ENCODE assay signal across 9 mouse cellular contexts in the genomic region with DNA sequence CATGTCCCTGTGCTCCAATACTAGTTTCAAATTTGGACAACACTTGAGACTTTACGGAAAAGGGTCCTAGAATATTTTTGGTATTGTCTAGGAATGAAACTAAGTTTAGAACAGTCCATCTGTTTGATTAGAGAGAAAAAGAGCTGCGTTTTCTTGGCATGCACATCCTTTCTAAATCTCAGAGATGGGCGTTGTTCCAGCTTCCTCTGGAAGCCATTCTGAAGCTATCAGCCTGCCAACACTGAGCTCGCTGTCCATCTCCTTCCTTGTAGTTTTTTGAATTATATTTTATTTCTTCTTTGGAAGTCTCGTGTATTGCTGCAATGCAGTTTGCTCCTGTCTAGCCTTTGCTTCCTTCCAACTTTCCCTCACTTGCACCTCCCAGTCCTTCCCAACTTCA. TPM values are rescaled to one million over a fixed set of nuclear protein-coding genes. Genes with fewer than 3 reads are reported as not detected.
DNase-seq lines count a peak whose midpoint lies in the region; ATAC-seq and TF ChIP-seq lines count a peak whose summit lies in the region.
"Had no signal": no experiment of that assay in that cellular context is flagged by ENCODE, and none has a peak within 500 bp of the region (broad histone marks: within the 10 kb centered on the region; RNA-seq: fewer than 3 reads in every experiment).

No protein-coding gene starts in this region.

- no peak overlapping the region for H3K9ac ChIP-seq in kidney, embryonic 16.5 days (replicated peaks; ENCODE audit: low read length)
- H3K9ac ChIP-seq in heart, embryonic 12.5 days: no peak overlapping the region
- no peak overlapping the region for H3K9ac ChIP-seq in limb, embryonic 15.5 days
- H3K9ac ChIP-seq: liver, embryonic 13.5 days had no signal

- H3K36me3 ChIP-seq in kidney, adult 2 months (ENCODE audit: control insufficient read depth, insufficient read depth, low read length): no peaks in the 10 kb centered on the region
- no peaks in the 10 kb centered on the region for H3K36me3 ChIP-seq in kidney, embryonic 16.5 days (ENCODE audit: insufficient read depth, low read length)
- no peaks in the 10 kb centered on the region for H3K36me3 ChIP-seq in heart, embryonic 12.5 days
- H3K36me3 ChIP-seq in limb, embryonic 15.5 days: no peaks in the 10 kb centered on the region
- H3K36me3 ChIP-seq: liver, embryonic 13.5 days had no signal

- no peaks in the 10 kb centered on the region for H3K4me1 ChIP-seq in kidney, adult 2 months (ENCODE audit: control insufficient read depth, insufficient read depth, low read length)
- no peaks in the 10 kb centered on the region; the same call in 1 of the 2 replicates for H3K4me1 ChIP-seq in kidney, embryonic 16.5 days (ENCODE audit: insufficient read depth, low read length)
- peaks cover 34% of the 10 kb centered on the region for H3K4me1 ChIP-seq in heart, embryonic 12.5 days (replicated peaks)
- H3K4me1 ChIP-seq in limb, embryonic 15.5 days: peaks cover 12% of the 10 kb centered on the region
- H3K4me1 ChIP-seq: liver, embryonic 13.5 days had no signal

- DNase-seq in kidney, adult 2 months: peak; percentile 62
- peak; percentile 73 to 75 for DNase-seq in cerebellum, adult 18-20 months
- no peak for DNase-seq in natural killer cell, adult 2 months (ENCODE audit: low spot score in 2 of 2)
- DNase-seq: liver, embryonic 13.5 days had no signal

- H3K4me2 ChIP-seq in kidney, embryonic 16.5 days (replicated peaks; ENCODE audit: low read depth, low read length): no peak overlapping the region
- 0 out of 2 replicates have a peak overlapping the region, but pooled peaks have one; percentile 2 for H3K4me2 ChIP-seq in heart, embryonic 12.5 days
- H3K4me2 ChIP-seq in limb, embryonic 15.5 days: no peak overlapping the region
- H3K4me2 ChIP-seq: liver, embryonic 13.5 days had no signal

- no peaks in the 10 kb centered on the region for H3K27me3 ChIP-seq in kidney, adult 2 months (replicated peaks; ENCODE audit: control insufficient read depth, insufficient read depth, low read length)
- H3K27me3 ChIP-seq in kidney, embryonic 16.5 days (ENCODE audit: insufficient read depth, low read length): no peaks in the 10 kb centered on the region
- H3K27me3 ChIP-seq in heart, embryonic 12.5 days (replicated peaks): no peaks in the 10 kb centered on the region; the same call in 1 of the 2 replicates
- no peaks in the 10 kb centered on the region for H3K27me3 ChIP-seq in limb, embryonic 15.5 days
- H3K27me3 ChIP-seq: liver, embryonic 13.5 days had no signal

- no peak overlapping the region for H3K4me3 ChIP-seq in kidney, adult 2 months (ENCODE audit: insufficient read depth, low read depth, low read length)
- no peak overlapping the region for H3K4me3 ChIP-seq in kidney, embryonic 16.5 days (ENCODE audit: low read length)
- no peak overlapping the region for H3K4me3 ChIP-seq in heart, embryonic 12.5 days
- no peak overlapping the region for H3K4me3 ChIP-seq in limb, embryonic 15.5 days
- H3K4me3 ChIP-seq: liver, embryonic 13.5 days had no signal

- TF ChIP-seq POLR2A in kidney, adult 2 months (IDR thresholded peaks at IDR 0.05; ENCODE audit: low read depth, low read length): no peak

- TF ChIP-seq CTCF in kidney, adult 2 months (conservative IDR thresholded peaks at IDR 0.05; ENCODE audit: insufficient read depth, insufficient read length, low read depth, low read length): no peak

- 57% methylated on average over 5 of the region's 5 CpGs for WGBS in kidney, adult 2 months
- 53% methylated on average over 5 of the region's 5 CpGs for WGBS in kidney, embryonic 16.5 days
- WGBS in heart, embryonic 12.5 days: 36% methylated on average over 5 of the region's 5 CpGs
- 45% methylated on average over 5 of the region's 5 CpGs for WGBS in limb, embryonic 15.5 days

- no peaks in the 10 kb centered on the region for H3K9me3 ChIP-seq in kidney, embryonic 16.5 days (ENCODE audit: low read length)
- no peaks in the 10 kb centered on the region for H3K9me3 ChIP-seq in heart, embryonic 12.5 days (replicated peaks)
- no peaks in the 10 kb centered on the region for H3K9me3 ChIP-seq in limb, embryonic 15.5 days
- H3K9me3 ChIP-seq: liver, embryonic 13.5 days had no signal

- ATAC-seq in kidney, embryonic 16.5 days (ENCODE audit: low FRiP score, low TSS enrichment): no peak
- ATAC-seq in heart, embryonic 12.5 days (ENCODE audit: insufficient number of reproducible peaks, low FRiP score): no peak
- ATAC-seq in limb, embryonic 15.5 days (ENCODE audit: insufficient number of reproducible peaks, low FRiP score, low TSS enrichment, low read depth): no peak
- no peak for ATAC-seq in erythroid progenitor cell, adult 5-6 weeks (replicated peaks; ENCODE audit: low FRiP score, poor library complexity, severe bottlenecking)
- ATAC-seq in megakaryocyte progenitor cell, adult 5-6 weeks (replicated peaks; ENCODE audit: poor library complexity): no peak

- H3K27ac ChIP-seq in kidney, adult 2 months (ENCODE audit: insufficient read depth, low read depth, low read length): no peak overlapping the region
- no peak overlapping the region for H3K27ac ChIP-seq in kidney, embryonic 16.5 days (ENCODE audit: low read length)
- H3K27ac ChIP-seq in heart, embryonic 12.5 days (ENCODE audit: poor library complexity, severe bottlenecking): no peak overlapping the region; the same call in 1 of the 2 replicates
- peak overlapping the region; percentile 47; the same call in 1 of the 2 replicates for H3K27ac ChIP-seq in limb, embryonic 15.5 days
- H3K27ac ChIP-seq: liver, embryonic 13.5 days had no signal

RNA-seq across cellular contexts. Expression of gene Mtmr2, which starts 53.9 kb away (rescaled TPM):
- 25.2 and 32.2 TPM in 2 replicates for polyA plus RNA-seq in kidney, adult 2 months (2012; rRNA removed)
- 87.7 and 92.1 TPM in 2 replicates for polyA plus RNA-seq in kidney, embryonic 16.5 days (2015; fragmentation: Nextera tagmentation; extraction: Ambion mirVana)
- 56.6 and 57.9 TPM in 2 replicates for polyA plus RNA-seq in heart, embryonic 12.5 days (2016; fragmentation: Nextera tagmentation; extraction: Ambion mirVana)
- 71.2 and 76.1 TPM in 2 replicates for polyA plus RNA-seq in limb, embryonic 15.5 days (2015; fragmentation: Nextera tagmentation; extraction: Ambion mirVana)
- 11.7 and 12.6 TPM in 2 replicates for total RNA-seq in erythroid progenitor cell, adult 5-6 weeks (2015; ENCODE audit: low replicate concordance)
- total RNA-seq in erythroid progenitor cell, adult 5-6 weeks (2017; ENCODE audit: low replicate concordance): 8.4 and 12.5 TPM in 2 replicates
- total RNA-seq in megakaryocyte progenitor cell, adult 5-6 weeks (2015): 36.5 and 43.8 TPM in 2 replicates
- 55.3 and 62.6 TPM in 2 replicates for total RNA-seq in megakaryocyte progenitor cell, adult 5-6 weeks (2017)

Comparison
In these comparisons a context has a peak if more than half of its experiments do, and no peak if none do; other contexts are left out.
1. DNase-seq: peak in kidney, adult 2 months (single experiment) and cerebellum, adult 18-20 months (2 of 2); none in natural killer cell, adult 2 months (0 of 2).